Mouse (Mus musculus): ENCODE measurements around the gene Acox3.

DNA sequence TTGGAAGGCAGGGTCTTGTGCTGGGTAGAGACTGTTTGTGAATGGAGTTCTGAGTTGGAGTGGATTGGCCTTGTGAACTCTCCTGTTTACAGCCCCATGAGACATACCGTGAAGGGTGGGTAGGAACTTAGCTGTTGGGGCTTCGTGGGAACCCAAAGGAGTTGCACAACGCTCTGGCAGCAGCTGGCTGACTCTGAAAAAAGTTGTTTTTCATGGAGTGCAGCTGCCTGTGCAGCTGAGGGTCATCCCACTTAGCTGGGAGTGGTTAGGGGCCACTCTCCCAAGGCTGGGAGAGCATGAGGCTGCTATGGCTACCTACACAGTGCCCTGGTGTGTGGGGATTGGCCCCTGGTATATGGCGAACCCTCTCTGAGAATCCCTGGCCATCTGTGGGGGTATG lies 64.7 kb downstream of the Acox3 start:
- no peak for TF ChIP-seq CTCF (IDR thresholded peaks at IDR 0.05; ENCODE audit: low read depth, low read length)
- TF ChIP-seq POLR2A (IDR thresholded peaks at IDR 0.05; ENCODE audit: borderline replicate concordance, low read depth, low read length), result no peak

Measured in bone marrow macrophage, adult 2 months (primary cell).